Mouse (Mus musculus) right cerebral cortex, postnatal 10 days (tissue): ENCODE results near the gene Cnot10.

Source experiments
- DNase-seq, 2 experiments: peaks; one replicate each; pipeline ENCODE4 v3.0.0; 2021; ENCODE audit warnings: low spot score in 2 of 2

Gene Cnot10

DNA sequence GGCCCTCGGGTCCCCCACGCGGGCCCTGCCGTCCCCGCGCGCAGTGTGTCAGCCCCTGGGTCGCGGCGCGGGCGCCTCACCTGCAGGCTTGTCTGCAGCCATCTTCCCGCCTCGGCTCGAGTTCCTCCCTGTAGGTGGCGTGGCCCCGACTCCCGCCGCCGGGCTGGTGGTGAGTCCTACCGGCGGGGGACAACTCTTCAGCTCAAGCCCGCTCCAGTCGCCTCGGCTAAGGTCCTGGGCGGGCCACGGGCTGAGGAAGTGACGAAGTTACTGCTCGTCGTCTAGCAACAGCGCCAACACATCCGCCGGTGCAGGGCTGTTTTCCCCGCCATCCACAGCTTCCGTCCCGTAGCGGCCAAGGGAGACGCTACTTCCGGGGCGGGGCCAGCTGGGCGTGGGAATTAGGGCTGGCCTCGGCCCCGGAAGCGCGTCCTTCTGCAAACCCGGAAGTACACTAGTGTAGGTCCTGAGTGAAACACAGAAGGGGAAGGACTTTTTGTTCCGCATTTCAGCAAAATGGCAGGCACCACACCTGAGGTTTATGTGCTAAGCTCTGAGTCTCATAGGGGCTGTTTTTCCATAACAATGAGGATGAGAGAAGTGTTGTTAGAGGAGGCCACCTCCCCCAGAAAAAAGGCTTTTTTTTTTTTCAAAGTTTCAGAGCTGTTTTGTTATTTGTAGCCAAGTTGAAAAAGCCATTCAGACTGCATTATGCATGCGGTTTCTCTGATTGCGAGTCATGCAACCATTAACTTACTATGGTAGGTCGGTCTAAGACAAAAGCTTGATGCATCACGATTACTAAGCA, at the start of gene Cnot10:
Gene Cnot10 (minus strand): TSS at position 346 of the 808 bp plus-strand sequence.
- peak; percentile 98 for DNase-seq

DNA sequence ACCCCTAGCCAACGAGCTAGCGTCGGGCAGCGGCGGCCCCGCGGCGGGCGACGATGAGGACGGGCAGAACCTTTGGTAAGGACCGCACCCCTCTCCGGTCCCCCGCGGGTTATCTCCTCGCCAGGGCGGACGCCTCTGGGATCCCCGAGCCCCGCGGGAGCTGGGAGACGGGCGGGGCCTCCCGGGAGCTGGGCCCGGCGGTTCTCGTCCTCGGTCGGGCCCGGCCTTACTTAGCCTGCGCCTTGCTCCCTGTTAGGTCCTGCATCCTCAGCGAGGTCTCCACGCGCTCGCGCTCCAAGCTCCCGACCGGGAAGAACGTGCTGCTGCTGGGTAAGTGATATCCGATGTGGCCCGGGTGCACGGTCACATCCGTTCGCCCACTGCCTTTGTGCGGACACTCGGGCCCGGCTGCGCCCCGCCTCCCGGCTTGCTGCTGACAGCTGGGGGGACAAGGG, 49.0 kb upstream of the Cnot10 start:
- peak in 1 of 2 experiments; percentile 59 for DNase-seq

DNA sequence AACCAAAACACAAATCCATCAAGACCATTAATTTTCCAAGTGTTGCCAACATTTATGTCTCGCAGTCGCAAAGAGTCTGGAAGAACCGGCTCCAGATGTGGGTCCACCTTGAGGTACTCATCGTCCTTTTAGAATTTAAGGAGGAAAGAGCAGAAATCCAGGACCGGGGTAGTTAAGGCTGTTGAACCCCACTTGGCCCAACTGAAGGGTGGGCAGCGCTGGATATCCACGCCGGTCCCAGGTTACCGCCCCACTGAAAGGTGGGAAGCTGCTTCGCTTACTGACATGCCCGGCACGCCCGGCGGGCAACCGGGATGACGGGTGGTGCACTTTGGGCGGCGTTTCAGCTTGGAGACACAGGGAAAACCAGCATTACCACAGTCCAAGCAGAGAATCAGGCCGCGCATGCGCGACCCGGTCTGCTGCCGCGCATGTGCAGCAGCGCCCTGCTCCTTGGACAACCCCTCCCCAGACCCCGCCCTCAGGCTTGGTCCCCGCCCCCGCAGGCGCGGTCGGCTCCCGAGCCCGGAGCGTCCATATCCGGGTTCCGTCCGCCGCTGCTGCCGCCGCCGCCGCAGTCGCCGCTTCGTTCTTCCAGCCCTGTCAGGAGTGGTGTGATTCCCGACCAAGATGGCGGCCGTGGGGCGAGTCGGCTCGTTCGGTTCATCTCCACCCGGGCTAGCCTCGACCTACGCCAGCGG, 48.4 kb upstream of the Cnot10 start, which contains the start of gene Dync1li1:
Gene Dync1li1 (plus strand): TSS at position 539 of the 701 bp plus-strand sequence.
- peak; percentile 98 for DNase-seq

DNA sequence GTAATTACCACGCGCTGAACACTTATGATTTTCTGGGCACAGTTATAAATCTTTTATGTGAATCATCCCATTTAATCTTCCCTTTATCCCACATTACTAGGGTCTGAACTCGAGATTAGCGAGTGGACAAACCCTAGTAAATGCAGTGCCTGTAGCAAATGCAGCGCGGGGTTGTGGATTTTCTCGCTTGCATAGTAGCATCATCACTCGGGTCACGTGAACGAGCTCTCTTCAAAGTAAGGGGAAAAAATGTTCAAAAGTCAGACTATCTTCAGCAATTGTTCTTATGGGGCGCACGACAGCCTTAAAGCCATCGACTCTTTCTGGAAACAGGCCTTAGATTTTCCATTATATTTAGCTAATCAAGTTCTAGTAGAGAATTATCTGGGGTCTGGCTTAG, 47.7 kb upstream of the Cnot10 start:
- DNase-seq = no peak

DNA sequence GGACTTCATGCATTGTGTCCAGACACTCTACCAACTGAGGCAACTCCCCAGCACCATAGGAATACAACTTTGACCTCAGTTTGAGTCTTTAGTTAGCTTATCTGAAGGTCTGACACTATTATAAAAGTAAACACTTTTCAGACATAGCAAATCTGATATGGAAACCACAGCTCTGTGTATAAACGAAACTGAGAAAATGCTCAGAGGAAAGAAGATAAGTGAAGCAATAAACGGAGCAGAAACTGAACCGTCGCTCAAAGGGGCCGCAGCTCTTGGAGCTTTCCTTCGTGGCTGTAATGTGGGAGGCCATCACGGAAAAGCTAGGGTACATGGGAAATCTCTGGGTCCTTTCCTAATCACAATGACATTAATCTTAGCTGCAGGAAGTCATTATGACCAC, 46.3 kb upstream of the Cnot10 start:
- DNase-seq = no peak

DNA sequence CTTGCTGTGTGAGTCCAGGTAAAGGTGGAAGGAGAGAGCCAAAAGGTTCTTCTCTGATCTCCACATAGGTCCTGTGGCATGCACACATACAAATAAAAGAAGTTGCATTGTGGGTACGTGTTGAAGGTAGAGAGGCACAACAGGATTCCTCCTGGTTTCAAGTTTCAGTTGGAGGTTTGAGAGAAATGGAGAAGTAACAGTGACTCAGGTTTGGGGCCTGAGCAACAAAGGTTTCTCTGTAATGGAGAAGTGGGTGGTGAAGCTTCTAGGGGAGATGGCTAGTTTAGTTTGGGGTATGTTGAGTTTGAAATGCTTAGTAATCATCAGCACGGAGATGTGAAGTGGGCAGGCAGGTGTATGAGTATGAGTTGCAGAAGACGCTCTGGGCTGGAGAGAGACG, 42.2 kb upstream of the Cnot10 start:
- no peak for DNase-seq

DNA sequence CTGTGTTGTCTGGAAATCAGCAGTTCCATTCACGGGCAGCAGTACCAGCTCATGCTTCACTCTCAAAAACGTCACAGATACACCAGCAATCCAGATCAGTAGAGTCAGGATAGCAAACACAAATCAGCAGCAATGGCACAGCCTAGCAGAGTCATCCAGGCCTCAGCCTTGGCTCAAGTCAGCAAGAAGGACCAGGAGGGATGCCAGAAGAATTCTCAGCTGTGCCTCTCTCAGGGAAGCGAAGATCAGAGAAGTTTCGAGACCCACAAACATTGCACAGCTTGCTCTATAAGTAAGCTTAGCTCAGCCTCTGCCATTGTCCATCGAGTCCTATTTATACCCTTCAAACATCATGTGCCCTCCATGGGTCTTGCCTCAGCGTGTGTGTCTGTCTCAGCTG, 40.5 kb upstream of the Cnot10 start:
- DNase-seq = no peak

DNA sequence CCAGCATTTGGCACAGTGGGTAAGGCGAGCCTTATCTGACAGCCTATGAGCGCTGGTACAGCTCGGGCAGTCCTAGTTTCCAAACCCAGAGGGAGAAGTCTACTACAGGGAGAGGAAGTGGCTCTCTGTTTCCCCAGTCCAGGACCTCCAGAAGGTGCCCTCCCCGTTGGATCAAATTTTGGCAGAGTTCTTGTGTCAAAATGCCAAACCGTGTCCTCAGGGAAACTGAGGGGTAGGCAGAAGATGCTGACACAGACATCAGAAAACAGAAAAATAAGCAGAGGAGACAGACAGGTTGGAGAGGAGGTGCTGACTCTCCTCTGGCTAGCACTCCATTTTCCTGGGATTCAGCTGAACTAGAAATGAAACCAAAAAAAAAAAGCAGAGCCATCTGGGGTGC, 40.0 kb upstream of the Cnot10 start:
- no peak for DNase-seq

DNA sequence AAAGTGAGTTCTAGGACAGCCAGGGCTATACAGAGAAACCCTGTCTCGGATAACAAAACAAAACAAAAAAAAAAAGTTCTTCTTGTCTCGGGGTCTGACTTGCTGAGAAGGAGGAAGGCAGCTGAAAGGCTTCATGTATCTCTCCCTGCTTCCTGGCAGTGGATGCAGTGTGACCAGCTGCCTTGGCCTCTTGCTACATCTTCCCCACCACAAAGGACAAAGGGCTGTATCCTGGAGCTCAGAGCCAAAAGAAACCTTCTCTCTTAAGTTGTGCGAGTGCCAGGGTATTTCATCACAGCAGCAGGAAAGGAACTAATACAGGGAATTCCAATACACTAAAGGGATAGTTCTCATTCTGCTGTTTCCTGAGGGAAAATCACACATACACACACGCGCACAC, 38.6 kb upstream of the Cnot10 start:
- DNase-seq = no peak

DNA sequence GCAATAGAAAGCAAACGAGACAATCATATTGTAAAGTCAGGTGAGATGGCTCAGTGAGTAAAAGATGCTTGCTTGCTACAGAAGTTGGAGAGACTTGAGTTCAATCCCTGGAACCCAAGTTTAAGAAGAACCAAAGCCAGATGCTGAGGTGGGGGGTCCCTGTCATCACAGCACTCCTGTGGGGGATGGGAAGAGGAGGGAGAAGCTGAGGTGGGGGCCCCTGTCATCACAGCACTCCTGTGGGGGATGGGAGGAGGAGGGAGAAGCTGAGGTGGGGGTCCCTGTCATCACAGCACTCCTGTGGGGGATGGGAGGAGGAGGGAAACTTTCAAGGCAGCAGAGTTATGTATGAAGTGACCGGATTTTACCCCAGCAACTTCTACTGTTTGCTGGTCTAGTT, 33.6 kb upstream of the Cnot10 start:
- no peak for DNase-seq

DNA sequence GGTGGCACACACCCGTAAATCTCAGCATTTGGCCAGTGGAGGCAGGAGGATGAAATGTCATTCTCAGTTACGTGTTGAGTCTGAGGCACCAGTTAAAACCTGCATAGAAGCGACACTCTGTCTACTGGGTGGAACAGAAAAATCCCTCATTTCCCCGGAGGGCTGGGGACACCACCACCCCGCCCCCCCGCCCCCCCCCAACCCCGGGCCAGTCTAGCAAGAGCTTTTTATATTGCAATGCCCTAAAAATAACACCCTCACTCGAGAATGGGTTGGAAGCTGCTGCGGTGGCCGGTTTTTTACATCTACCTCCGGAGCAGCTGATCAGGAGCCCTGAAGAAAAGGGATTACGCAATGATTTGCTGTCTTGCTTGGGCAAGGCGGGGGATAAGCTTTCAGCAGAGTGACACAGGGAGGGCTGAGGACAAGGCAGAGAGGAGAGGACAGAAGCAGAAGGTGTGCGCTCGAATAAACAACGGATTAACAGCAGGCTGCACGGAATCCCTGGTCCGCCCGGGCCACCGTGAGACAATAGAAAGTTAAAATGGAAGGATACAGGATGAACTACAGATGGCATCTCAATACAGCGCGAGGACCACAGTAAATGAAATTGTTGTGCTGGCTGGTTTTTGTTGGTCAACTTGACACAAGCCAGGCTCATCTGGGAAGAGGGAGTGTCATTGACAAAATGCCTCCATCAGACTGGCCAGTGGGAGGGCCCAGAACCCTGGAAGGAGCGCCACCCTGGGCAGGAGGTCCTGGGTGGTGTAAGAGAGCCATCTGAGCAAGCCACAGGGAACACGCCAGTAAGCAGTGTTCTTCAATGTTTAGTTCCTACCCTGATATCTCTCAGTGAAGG, 32.9 kb upstream of the Cnot10 start:
- DNase-seq = peak; percentile 46 to 60

DNA sequence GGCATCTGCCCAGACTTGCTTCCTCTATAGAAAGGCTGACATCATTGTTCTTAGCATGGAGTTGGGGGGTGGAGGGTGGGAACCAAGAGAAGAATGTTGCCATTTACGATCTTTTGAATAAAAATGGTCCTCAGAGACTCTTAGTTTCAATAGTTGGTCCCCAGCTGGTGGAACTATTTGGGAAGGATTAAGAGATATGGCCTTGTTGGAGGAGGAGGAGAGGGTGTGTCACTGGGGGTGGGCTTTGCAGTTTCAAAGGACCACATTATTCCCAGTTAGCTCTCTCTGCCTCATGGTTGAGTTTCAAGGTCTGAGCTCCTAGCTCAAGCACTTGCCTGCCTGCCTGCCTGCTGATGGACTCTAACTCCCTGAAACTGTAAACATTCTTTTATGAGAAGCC, 32.0 kb upstream of the Cnot10 start:
- no peak for DNase-seq

DNA sequence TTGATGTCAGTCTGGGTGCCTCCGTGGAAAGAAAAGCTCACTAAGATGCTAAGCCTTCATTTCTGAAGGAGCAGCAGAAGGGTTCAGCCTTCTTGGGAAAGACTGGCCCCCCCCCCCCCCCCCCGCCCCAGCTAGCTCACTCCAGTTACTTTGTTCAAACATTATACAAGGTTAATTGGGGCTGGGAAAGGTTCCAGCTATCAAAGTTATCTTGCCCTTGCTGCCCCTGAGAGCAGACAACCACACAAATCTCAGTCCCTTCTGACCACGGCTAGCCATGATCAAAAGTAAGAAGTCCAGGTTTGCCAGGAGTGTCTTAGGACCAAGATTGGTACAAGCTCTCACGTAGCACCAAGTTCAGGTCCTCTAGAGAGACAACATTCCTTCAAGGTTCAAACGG, 29.0 kb upstream of the Cnot10 start:
- no peak for DNase-seq

DNA sequence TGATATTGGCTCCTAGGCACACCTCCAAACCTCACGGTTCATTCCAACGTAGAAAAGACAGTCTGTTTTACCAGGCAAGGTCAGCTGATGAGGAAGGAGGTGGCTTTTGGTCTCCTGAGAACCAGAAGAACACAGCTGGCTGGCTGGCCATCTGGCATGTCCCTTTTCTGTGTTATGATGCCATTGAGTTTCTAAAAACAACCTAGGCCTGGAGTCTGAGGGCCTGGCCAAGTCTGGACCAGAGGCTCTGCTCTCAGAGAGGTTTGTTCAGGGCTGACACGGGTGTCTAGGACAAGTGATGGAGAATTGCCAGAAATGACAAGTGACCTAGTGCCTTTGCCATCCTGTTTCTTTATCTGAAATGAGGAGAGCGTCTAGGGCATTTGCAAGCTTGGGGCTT, 28.1 kb upstream of the Cnot10 start:
- DNase-seq = no peak

DNA sequence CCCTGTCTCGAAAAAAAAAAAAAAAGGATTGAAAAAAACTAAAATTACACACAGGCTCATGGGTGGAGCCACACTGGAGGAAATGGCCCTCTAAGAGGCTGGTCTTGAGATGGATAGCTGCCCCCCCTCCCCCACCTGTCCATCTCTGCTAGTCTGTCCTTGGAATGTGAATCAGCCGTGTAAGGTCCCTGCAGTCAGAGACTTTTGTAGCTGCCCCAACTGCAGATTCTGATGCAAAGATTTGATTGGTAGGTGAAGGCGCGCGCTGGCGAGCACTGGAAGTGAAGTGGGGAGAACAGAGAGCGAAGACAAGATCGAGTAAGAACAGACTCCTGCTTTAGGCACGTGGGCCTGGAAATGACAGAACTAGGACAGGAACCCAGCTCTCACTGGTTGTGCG, 26.9 kb upstream of the Cnot10 start:
- no peak for DNase-seq

DNA sequence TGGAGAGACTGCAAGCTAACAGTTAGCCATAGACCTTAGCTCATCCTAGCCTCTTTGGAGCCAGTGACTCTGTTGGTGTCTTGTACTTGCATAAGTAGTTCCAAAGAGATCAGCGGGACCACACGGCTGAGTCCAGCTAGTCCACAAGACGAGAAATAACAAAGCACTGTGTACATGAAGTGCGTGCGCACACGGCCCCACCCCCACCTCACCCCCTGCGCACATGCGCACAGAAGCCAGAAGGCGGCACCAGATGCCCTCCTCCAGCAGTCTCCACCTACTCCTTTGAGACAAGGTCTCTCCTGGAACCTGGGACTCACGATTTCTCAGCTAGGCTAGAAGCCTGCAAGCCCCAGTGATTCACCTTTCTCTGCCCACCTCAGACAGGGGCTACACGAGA, 23.8 kb upstream of the Cnot10 start:
- no peak for DNase-seq

DNA sequence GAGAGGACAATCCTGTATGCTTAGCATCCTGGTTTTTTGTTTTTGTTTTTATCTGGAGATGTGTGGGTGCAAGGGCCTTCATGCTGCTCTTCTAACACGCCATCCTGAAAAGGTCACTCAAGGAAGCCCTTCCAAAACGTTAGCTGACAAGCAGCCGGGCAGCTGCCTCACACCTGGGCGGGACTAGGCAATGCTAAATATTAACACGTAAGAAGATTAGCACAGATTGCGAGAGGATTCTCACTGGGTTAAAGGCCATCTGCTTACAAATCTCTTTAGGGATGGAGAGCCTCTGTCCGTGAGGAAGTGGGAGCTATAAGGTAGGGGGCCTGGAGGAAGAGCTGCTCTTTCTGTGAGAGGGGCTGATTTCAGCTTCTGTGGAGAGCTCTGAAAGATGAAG, 22.0 kb upstream of the Cnot10 start:
- DNase-seq = no peak

DNA sequence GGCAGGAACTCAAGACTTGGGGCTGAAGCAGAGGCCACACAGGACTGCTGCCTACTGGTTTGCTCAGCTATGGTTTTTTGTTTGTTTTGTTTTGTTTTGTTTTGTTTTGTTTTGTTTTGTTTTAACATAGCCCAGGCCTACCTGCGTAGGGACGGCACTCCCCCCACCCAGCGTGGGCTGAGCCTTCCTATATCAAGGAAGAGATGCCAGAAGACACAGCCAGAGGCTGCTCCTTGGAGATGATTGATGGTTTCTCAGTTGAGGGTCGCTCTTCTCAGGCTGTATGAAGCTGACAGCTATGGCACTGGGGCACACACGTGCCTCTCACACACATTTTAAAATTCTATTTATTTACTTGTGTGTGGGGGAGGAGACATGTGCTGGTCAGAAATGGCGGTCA, 21.0 kb upstream of the Cnot10 start:
- DNase-seq = no peak

DNA sequence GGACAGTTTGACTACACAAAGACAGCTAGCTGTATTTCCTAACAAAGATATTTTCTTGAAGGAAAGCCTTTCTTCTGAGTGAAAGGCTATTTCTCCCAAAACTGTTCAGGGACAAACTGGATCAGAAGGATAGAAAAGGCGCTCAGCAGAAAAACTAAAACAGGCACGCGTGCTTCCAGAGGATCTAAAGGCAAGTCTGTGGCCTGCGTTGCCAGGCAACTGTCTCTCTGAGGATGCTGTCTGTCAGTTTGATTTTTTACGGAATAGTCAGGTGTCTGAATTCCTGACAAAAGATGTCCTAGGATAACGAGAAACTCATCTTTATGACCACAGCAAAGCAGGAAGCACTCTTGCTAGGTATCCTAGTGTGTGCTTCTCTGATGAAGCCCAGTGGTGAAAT, 20.5 kb upstream of the Cnot10 start:
- DNase-seq = peak in 1 of 2 experiments; percentile 50

DNA sequence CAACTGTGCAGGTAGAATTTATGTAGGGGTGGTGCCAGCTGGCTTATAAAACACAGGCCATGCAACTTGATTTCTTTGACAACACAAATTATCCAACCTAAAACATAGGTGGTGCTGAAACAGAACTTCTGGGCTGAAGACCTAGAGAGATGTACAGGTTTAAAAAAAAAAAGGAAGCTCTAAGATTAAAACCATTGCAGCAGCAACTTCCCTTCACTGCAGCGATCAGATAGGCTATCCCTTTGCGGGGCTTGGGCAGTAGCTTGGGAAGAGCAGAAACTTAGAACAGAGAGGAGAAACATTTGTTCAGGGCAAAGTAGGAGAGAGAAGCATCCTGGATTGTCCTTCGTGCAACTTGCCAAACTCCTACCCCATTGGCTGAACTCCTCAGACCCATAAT, 16.7 kb upstream of the Cnot10 start:
- DNase-seq = no peak

DNA sequence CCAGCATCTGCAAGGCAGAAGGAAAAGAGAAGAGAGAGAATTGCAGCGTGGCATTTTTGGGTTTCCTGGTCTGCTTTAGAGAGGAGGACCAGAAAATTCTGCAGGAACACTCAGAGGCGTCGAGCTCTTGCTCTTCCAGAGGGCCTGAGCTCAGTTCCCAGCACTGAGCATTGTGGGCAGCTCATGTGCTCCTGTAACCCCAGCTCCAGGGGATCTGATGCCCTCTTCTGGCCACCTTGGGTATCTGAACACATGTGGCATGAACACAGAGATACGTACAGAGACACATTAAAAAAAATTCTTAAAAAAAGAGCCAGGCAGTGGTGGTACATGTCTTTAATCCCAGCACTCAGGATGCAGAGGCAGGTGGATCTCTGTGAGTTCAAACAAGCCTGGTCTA, 15.4 kb upstream of the Cnot10 start:
- DNase-seq = no peak

DNA sequence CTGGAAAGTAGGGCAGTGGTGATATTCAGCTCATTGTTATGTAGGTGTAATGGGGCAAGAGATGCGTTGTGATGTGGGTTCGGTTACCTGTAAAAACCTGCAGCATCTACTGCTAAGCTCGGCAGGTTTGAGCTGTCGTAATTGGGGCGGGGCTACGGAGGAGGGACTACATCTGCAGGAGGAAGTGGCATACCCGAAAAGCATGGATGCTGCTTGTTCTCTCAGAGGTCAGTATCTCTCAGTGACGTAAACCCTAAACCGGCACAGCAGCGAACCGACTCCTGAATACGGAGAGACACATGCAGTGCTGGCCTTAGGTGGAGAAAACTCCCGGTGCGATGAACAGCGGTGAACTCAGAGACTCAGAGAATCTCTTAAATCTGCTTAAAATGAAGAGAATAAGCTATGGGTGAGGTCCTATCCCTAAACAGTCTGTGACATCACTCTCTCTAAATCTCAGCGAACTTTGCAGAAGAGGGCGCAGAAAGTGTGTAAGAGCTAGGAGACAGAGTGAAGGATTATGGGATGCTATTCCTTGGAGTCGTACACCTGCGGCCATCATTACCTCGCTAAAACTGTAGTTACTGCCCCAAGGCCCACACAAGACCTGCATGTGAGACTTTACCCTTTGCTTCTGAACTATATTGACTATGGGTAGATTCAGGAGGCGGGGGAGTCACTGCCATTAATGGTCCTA, 11.1 kb upstream of the Cnot10 start:
- DNase-seq = no peak
